Mouse (Mus musculus) hindbrain, postnatal 0 days (tissue): ENCODE results near the gene Wdr20. TPM values are rescaled to one million over a fixed set of nuclear protein-coding genes. Genes with fewer than 3 reads are reported as not detected.
A peak's percentile ranks its signal among the peaks of the same experiment; 100 is the strongest.

Experiments
- ATAC-seq: fragments of 200-750 bp; cut with Nextera tagmentation; 2 replicates; pipeline ENCODE4 v1.8.0; 2017; ENCODE audit warnings: mild to moderate bottlenecking, moderate TSS enrichment, moderate library complexity
- DNase-seq: peaks from one replicate; pipeline ENCODE4 v3.0.0-alpha.2; 2015; ENCODE audit warnings: low spot score
- H3K27ac ChIP-seq: fragments of 300-500 bp; sonication (generic); 2 replicates; pipeline ENCODE4 v1.5.1; 2014; ENCODE audit warnings: mild to moderate bottlenecking
- H3K27me3 ChIP-seq: fragments of 300-500 bp; sonication (generic); 2 replicates; pipeline ENCODE4 v1.6.1; 2014; ENCODE audit warnings: low read length, mixed read lengths; ENCODE audit not compliant: insufficient read depth
- H3K36me3 ChIP-seq: fragments of 300-500 bp; sonication (generic); 2 replicates; pipeline ENCODE4 v1.6.1; 2014; ENCODE audit warnings: low read length, mixed read lengths; ENCODE audit not compliant: insufficient read depth
- H3K4me1 ChIP-seq: fragments of 300-500 bp; sonication (generic); 2 replicates; pipeline ENCODE4 v1.6.1; 2014; ENCODE audit warnings: antibody characterized with exemption, low read length, mixed read lengths; ENCODE audit not compliant: insufficient read depth
- H3K4me2 ChIP-seq: fragments of 300-500 bp; sonication (generic); 2 replicates; pipeline ENCODE4 v1.6.1; 2014; ENCODE audit warnings: low read depth, mild to moderate bottlenecking, low read length, moderate library complexity, mixed read lengths
- H3K4me3 ChIP-seq: fragments of 300-500 bp; sonication (generic); 2 replicates; pipeline ENCODE4 v1.5.1; 2014; ENCODE audit warnings: low read length
- H3K9ac ChIP-seq: fragments of 300-500 bp; sonication (generic); replicated peaks from 2 replicates; pipeline ENCODE4 v1.6.1; 2014; ENCODE audit warnings: mild to moderate bottlenecking, low read length, moderate library complexity, mixed read lengths
- H3K9me3 ChIP-seq: fragments of 300-500 bp; sonication (generic); 2 replicates; pipeline ENCODE4 v1.6.1; 2016; ENCODE audit warnings: low read length, mixed read lengths
- CTCF ChIP-seq: IDR thresholded peaks from 2 replicates; pipeline ENCODE4 v1.5.1; 2016; ENCODE audit warnings: antibody characterized with exemption, control low read depth, low read depth
- WGBS: fragments of 180-500 bp; shearing (Covaris S2); extraction: QIAGEN DNeasy Blood & Tissue Kit; methylation state at CpG from one replicate; pipeline ENCODE4 v1.1.7; 2014; 5-methylcytosine and 5-hydroxymethylcytosine counted together
- polyA plus RNA-seq: library from polyadenylated mRNA; unstranded; fragments of >200 nt; fragmentation: Nextera tagmentation; extraction: Ambion mirVana; gene quantifications from 2 replicates; pipeline ENCODE4 v1.2.1, GENCODE M21; 2015
- total RNA-seq: library from RNA; depleted of rRNA; stranded (reverse); fragments of >200 nt; gene quantifications from 2 replicates; pipeline ENCODE4 v1.2.3, GENCODE M21; 2014

Wdr20 gene
- total and polyA plus RNA-seq, 2 experiments from 2014 or later = 17.1 to 28.8 TPM

DNA sequence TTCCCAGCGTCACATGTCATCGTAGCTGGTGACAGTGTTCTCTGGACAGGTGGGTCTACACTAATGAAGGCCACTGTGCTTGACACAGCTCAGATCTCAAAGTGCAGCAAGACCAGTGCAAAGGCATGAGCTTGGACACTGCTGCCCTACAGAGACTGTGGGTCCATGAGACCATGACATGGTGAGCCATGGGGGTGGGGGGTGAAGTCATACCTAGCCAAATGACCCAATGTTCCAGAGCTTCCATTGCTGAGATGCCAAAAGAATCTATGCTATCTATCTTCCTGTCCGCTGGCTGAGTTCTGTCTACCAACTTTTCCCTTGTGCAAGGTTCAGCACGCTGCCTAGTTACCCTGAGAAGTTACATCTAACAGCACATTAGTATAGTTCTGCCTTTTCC lies 91.2 kb downstream of the Wdr20 start:
- H3K27me3 ChIP-seq = no peaks in the 10 kb centered on the region
- ATAC-seq = no peak
- TF ChIP-seq CTCF = no peak

GRCm38 (mm10) chr12:110830293-110831024 lies 92.7 kb downstream of the Wdr20 start:
- ATAC-seq (no peak), DNase-seq (no peak)
- Histone ChIP-seq H3K9me3 (no peaks in the 10 kb centered on the region), H3K9ac (no peak overlapping the region), H3K4me2 (no peak overlapping the region), H3K27ac (no peak overlapping the region), H3K4me3 (no peak overlapping the region), H3K36me3 (no peaks in the 10 kb centered on the region), H3K4me1 (no peaks in the 10 kb centered on the region), H3K27me3 (no peaks in the 10 kb centered on the region)
- 86% methylated on average over 9 of the region's 11 CpGs for WGBS
- no peak for TF ChIP-seq CTCF

More for the DNA sequence above, 91.2 kb downstream of the Wdr20 start:
- H3K4me3 ChIP-seq = no peak overlapping the region
- WGBS = 97% methylated on average over 4 of the region's 4 CpGs
- no peak overlapping the region for H3K9ac ChIP-seq
- H3K4me2 ChIP-seq = no peak overlapping the region
- no peak for DNase-seq
- H3K36me3 ChIP-seq = no peaks in the 10 kb centered on the region
- no peak overlapping the region for H3K27ac ChIP-seq
- H3K9me3 ChIP-seq = no peaks in the 10 kb centered on the region
- no peaks in the 10 kb centered on the region for H3K4me1 ChIP-seq

DNA sequence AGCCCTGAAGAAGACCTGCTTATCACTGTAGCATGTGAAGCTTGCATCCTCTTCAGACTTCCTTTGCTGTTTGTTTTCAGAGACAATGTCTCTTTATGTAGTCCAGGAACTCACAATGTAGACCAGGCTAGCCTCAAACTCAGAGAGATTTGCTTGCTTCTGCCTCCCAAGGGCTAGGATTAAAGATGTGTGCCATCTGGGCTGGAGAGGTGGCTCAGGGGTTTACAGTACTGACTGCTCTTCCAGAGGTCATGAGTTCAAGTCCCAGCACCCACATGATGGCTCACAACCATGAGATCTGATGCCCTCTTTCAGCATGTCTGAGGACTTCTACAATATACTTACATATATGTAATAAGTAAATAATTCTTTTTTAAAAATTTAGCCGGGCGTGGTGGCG lies 97.4 kb downstream of the Wdr20 start:
- DNase-seq (no peak), ATAC-seq (no peak)
- Histone ChIP-seq H3K4me3 (no peak overlapping the region), H3K4me2 (no peak overlapping the region), H3K9ac (no peak overlapping the region), H3K36me3 (no peaks in the 10 kb centered on the region), H3K4me1 (0 out of 2 replicates have a peak, but pooled peaks cover 3% of the 10 kb centered on the region), H3K27ac (no peak overlapping the region), H3K9me3 (no peaks in the 10 kb centered on the region), H3K27me3 (no peaks in the 10 kb centered on the region)
- WGBS = 95% methylated on average over 3 of the region's 3 CpGs
- TF ChIP-seq CTCF = no peak

DNA sequence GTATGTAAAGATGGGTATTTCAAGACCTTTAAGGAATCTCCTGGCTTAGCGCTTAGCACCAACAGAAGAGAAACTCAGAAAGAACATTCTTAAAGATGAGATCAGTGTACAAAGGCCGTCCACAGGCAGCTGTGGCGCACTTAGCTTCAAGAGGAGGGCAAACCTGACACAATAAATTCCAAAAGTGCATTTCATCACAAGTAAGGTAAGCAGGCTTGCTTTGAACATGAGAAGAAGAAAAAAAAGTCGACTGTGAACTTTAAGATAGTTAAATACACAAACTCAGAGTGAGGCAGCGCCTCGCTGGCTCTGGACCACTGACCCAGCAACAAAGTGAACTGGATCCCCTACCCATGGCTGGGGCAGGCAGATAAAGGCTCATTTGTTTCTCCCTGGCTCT lies 99.0 kb downstream of the Wdr20 start:
- Histone ChIP-seq H3K36me3 (no peaks in the 10 kb centered on the region), H3K4me3 (no peak overlapping the region), H3K4me1 (0 out of 2 replicates have a peak, but pooled peaks cover 3% of the 10 kb centered on the region), H3K9me3 (no peaks in the 10 kb centered on the region), H3K4me2 (0 out of 2 replicates have a peak overlapping the region, but pooled peaks have one; percentile 6), H3K9ac (no peak overlapping the region), H3K27ac (peak overlapping the region; percentile 70), H3K27me3 (no peaks in the 10 kb centered on the region)
- no peak for TF ChIP-seq CTCF
- 31% methylated on average over 6 of the region's 6 CpGs for WGBS
- DNase-seq = no peak
- ATAC-seq = no peak; the same call in 1 of the 2 replicates

DNA sequence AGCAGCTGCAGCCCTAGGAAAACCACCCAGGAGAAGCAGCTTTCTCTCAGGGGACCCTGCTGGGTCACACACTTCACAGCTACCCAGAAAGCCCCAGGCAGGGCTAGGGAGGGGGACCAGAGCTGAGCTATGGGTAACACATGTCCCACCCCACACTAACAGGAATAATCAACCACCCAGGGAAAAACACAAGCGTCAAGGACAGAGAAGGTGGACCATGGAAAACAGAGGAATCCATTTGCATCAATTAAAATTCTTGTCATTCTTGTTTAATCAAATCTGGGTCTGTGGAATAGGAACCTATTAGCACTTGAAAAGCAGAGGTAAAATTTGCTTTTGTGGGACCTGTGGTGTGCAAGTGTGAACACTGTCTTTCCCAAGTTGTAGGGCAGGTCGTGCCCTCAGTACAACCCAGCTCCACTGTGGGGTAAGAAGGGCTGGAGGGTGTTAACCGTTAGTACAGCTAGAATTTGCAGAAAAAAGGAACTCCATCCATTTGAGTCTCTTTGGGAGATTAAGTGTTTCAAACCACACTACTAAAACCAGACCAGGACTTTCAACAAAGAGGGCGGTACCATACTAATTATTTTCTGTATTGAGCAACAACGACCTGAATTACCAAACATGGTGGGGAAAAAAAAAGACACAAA lies 99.6 kb downstream of the Wdr20 start:
- no peaks in the 10 kb centered on the region for H3K27me3 ChIP-seq
- no peak for DNase-seq
- 0 out of 2 replicates have a peak overlapping the region, but pooled peaks have one; percentile 14 for H3K9ac ChIP-seq
- H3K36me3 ChIP-seq = no peaks in the 10 kb centered on the region
- ATAC-seq = no peak; the same call in 1 of the 2 replicates
- TF ChIP-seq CTCF = no peak
- H3K9me3 ChIP-seq = no peaks in the 10 kb centered on the region
- H3K4me3 ChIP-seq = no peak overlapping the region
- H3K4me2 ChIP-seq = 0 out of 2 replicates have a peak overlapping the region, but pooled peaks have one; percentile 6
- 29% methylated on average over 5 of the region's 5 CpGs for WGBS
- H3K4me1 ChIP-seq = 0 out of 2 replicates have a peak, but pooled peaks cover 3% of the 10 kb centered on the region
- peak overlapping the region; percentile 70 for H3K27ac ChIP-seq

GRCm38 (mm10) chr12:110837850-110838249 lies 100.1 kb downstream of the Wdr20 start:
- WGBS = 78% methylated on average over 8 of the region's 8 CpGs
- Histone ChIP-seq H3K9me3 (no peaks in the 10 kb centered on the region), H3K4me3 (no peak overlapping the region), H3K27me3 (no peaks in the 10 kb centered on the region), H3K36me3 (no peaks in the 10 kb centered on the region), H3K4me1 (0 out of 2 replicates have a peak, but pooled peaks cover 3% of the 10 kb centered on the region), H3K4me2 (no peak overlapping the region), H3K9ac (no peak overlapping the region), H3K27ac (no peak overlapping the region)
- DNase-seq = no peak
- ATAC-seq = no peak
- no peak for TF ChIP-seq CTCF
